Mouse (Mus musculus): ENCODE results near the gene Angel1. TPM values are rescaled to one million over a fixed set of nuclear protein-coding genes. Genes with fewer than 3 reads are reported as not detected.

Angel1 gene
- polyA plus RNA-seq, 1 experiment = 10.5 TPM

DNA sequence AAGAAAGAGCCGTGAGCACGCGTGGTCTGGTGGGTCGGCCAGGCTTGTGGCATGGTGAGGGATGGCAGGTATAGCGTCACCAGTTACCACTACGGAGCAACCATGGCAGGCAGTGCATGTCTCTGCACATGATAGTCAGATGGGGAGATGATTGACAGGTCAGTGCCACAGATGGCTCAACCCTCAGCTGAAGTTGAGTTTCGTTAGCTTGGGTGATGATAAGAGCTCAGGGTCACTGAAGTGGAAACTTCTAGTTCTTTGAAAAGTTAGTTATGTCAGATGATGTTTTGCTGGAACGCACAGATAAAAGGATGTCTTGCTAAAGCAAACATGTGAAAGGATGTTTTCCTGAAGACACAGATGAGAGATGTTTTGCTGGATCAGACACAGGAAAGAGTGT, 40.2 kb upstream of the Angel1 start:
- no peak overlapping the region for H3K4me3 ChIP-seq (ENCODE audit: insufficient read depth, low read length)
- no peaks in the 10 kb centered on the region; the same call in 1 of the 2 replicates for H3K4me1 ChIP-seq (ENCODE audit: control insufficient read depth, insufficient read depth, low read length)
- no peak overlapping the region for H3K27ac ChIP-seq (ENCODE audit: insufficient read depth, low read length)
- no peak for TF ChIP-seq CTCF (IDR thresholded peaks at IDR 0.05; ENCODE audit: extremely low read depth, insufficient read depth, low read length)
- TF ChIP-seq POLR2A (IDR thresholded peaks at IDR 0.05; ENCODE audit: extremely low read depth, insufficient read depth, low read length) = no peak

DNA sequence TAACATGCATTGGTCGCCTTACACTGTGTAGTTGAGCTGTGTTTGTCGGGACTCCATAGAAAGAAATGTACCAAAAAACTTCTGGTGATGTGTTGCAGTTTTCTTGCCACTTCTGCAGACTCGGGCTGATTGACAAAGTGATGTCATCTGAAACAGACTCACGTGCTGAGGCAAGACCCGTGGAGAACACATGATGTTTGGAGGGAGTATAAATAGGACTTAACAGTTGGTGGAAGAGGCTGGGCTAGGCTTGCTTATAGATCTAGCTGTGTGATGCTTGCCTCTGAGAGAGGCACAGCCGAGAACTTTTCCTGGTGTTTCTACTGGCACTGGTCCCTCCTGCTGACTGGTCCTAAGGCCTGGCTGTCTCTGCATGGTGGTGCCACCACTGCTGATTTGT, 37.8 kb upstream of the Angel1 start:
- no peaks in the 10 kb centered on the region for H3K4me1 ChIP-seq (ENCODE audit: control insufficient read depth, insufficient read depth, low read length)
- TF ChIP-seq POLR2A (IDR thresholded peaks at IDR 0.05; ENCODE audit: extremely low read depth, insufficient read depth, low read length) (no peak), CTCF (IDR thresholded peaks at IDR 0.05; ENCODE audit: extremely low read depth, insufficient read depth, low read length) (no peak)
- no peak overlapping the region for H3K27ac ChIP-seq (ENCODE audit: insufficient read depth, low read length)
- H3K4me3 ChIP-seq (ENCODE audit: insufficient read depth, low read length) = no peak overlapping the region

DNA sequence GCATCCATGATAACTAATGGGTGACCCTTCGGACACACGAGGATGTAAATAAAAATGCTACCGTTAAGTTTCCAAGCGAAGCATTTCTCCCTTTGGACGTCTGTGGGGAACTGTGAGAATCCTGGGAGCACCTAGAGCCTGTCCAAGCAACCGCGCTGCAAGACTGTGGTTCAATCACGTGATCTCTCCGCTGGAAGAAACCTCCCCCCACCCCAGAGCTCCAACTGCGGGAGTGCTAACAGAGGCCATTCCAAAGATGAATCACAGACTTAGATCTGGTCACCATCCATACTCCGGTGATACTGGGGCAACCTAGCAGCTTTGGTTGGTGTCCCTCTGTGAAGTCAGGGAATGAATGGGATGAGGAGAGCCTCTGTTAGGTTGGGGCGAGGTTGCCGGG, 34.8 kb upstream of the Angel1 start:
- no peak for TF ChIP-seq POLR2A (IDR thresholded peaks at IDR 0.05; ENCODE audit: extremely low read depth, insufficient read depth, low read length)
- TF ChIP-seq CTCF (IDR thresholded peaks at IDR 0.05; ENCODE audit: extremely low read depth, insufficient read depth, low read length) = no peak
- Histone ChIP-seq H3K27ac (ENCODE audit: insufficient read depth, low read length) (no peak overlapping the region), H3K4me1 (ENCODE audit: control insufficient read depth, insufficient read depth, low read length) (no peaks in the 10 kb centered on the region), H3K4me3 (ENCODE audit: insufficient read depth, low read length) (no peak overlapping the region)

GRCm38 (mm10) chr12:86734319-86734810, 8.1 kb upstream of the Angel1 start, which contains the start of gene Lrrc74a:
Gene Lrrc74a (plus strand): TSS chr12:86734369.
- no peak within 1 kb of the TSS for H3K27ac ChIP-seq (ENCODE audit: insufficient read depth, low read length)
- no peak within 1 kb of the TSS for H3K4me3 ChIP-seq (ENCODE audit: insufficient read depth, low read length)
- H3K4me1 ChIP-seq (ENCODE audit: control insufficient read depth, insufficient read depth, low read length) = no peaks in the 10 kb centered on the region
- TF ChIP-seq CTCF (IDR thresholded peaks at IDR 0.05; ENCODE audit: extremely low read depth, insufficient read depth, low read length) = no peak
- no peak for TF ChIP-seq POLR2A (IDR thresholded peaks at IDR 0.05; ENCODE audit: extremely low read depth, insufficient read depth, low read length)

DNA sequence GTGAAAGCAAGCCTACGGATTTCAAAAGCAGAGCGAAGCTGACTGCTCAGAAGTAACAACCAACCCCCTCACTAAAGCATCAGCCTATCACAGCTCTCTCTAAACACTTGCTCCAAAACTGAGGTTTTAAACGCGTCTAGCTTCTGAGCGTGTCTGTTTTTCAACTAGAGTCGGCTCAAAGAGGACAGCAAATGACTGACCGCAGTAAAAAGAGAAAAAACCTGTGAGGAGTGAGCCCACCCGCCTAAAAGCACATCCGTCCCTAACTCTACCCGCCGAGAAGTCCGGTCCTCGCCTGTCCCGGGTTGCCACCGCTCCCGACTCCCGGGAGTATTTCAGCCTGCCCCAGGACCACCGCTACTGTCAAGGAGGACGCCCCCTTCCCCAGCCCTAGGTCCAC, 554 bp downstream of the Angel1 start:
- Histone ChIP-seq H3K27ac (ENCODE audit: insufficient read depth, low read length) (no peak overlapping the region), H3K4me3 (ENCODE audit: insufficient read depth, low read length) (peak overlapping the region; percentile 70), H3K4me1 (ENCODE audit: control insufficient read depth, insufficient read depth, low read length) (no peaks in the 10 kb centered on the region)
- TF ChIP-seq POLR2A (IDR thresholded peaks at IDR 0.05; ENCODE audit: extremely low read depth, insufficient read depth, low read length) (0 out of 2 replicates have a peak, but pooled peaks have one; percentile 25), CTCF (IDR thresholded peaks at IDR 0.05; ENCODE audit: extremely low read depth, insufficient read depth, low read length) (no peak)

DNA sequence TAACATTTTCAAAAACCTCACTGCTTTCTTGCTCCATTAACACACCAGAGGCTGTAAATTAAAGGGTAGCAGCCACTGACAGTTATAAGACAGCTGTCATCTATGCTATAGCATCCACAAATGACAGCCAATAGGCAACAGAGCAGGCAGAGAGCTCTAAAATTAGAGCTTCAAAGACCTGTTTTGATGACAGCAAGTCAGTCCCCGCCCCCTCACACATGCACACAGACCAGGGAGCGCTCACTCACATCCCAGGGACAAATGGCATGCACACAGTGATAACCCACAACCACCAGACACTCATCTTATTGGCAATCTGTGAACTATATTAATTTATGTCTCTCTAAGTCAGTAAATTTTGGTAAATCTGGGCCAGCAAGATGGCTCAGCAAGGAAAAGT, 2.0 kb downstream of the Angel1 start:
- Histone ChIP-seq H3K4me3 (ENCODE audit: insufficient read depth, low read length) (no peak overlapping the region), H3K4me1 (ENCODE audit: control insufficient read depth, insufficient read depth, low read length) (no peaks in the 10 kb centered on the region), H3K27ac (ENCODE audit: insufficient read depth, low read length) (no peak overlapping the region)
- TF ChIP-seq POLR2A (IDR thresholded peaks at IDR 0.05; ENCODE audit: extremely low read depth, insufficient read depth, low read length) (no peak), CTCF (IDR thresholded peaks at IDR 0.05; ENCODE audit: extremely low read depth, insufficient read depth, low read length) (no peak)

DNA sequence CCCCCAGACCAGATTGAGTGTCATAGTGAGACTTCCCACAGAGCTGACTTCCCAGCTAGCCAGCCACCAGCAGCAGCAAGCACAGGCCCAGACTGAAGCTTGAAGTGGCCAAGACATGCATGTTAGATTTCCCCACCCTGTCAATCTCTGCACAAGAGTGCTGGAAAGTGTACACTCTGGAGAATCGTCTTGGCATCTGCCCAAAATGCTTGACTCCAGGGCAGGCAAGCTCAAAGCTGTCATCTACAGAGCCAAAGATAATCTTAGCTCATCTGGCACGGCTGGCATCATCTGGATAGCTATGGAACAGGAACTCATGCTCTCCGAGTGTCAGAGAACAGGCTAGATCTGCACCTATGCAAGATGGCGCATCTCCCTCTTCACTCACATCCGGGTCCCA, 4.8 kb downstream of the Angel1 start:
- Histone ChIP-seq H3K4me1 (ENCODE audit: control insufficient read depth, insufficient read depth, low read length) (no peaks in the 10 kb centered on the region), H3K4me3 (ENCODE audit: insufficient read depth, low read length) (no peak overlapping the region), H3K27ac (ENCODE audit: insufficient read depth, low read length) (no peak overlapping the region)
- TF ChIP-seq CTCF (IDR thresholded peaks at IDR 0.05; ENCODE audit: extremely low read depth, insufficient read depth, low read length) = no peak
- no peak for TF ChIP-seq POLR2A (IDR thresholded peaks at IDR 0.05; ENCODE audit: extremely low read depth, insufficient read depth, low read length)

DNA sequence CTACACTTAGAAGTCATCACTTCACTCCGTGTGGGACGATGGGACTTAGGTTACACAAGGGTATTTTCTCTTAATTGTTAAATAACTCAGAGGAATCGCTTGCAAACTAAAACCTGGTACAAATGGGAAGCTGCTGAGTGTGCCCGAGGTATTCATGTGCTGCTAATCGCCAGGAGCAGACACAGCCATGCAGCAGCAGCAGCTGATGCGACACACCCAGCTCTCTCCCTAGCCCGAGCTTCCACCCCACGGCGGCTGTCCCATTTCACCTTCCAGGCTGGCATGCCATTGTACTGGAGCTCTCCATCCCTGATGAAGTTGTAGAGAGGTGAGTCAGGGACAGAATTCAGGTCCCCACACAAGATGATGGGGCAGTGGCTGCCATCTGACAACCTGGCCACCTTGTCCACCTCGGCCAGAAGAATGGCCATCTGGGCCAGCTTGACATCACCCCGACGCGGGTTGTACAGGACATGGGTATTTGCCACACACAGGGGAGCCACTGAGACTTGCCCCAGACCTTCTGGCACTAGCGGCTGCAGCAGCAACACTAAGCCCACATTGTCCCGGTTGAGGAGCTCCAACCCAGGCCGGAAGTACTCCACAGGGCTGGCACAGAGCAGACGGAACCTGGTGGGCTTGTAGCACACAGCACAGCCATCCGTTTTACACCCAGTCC, 6.2 kb downstream of the Angel1 start:
- no peaks in the 10 kb centered on the region for H3K4me1 ChIP-seq (ENCODE audit: control insufficient read depth, insufficient read depth, low read length)
- H3K4me3 ChIP-seq (ENCODE audit: insufficient read depth, low read length) = no peak overlapping the region
- no peak overlapping the region for H3K27ac ChIP-seq (ENCODE audit: insufficient read depth, low read length)
- no peak for TF ChIP-seq POLR2A (IDR thresholded peaks at IDR 0.05; ENCODE audit: extremely low read depth, insufficient read depth, low read length)
- no peak for TF ChIP-seq CTCF (IDR thresholded peaks at IDR 0.05; ENCODE audit: extremely low read depth, insufficient read depth, low read length)

DNA sequence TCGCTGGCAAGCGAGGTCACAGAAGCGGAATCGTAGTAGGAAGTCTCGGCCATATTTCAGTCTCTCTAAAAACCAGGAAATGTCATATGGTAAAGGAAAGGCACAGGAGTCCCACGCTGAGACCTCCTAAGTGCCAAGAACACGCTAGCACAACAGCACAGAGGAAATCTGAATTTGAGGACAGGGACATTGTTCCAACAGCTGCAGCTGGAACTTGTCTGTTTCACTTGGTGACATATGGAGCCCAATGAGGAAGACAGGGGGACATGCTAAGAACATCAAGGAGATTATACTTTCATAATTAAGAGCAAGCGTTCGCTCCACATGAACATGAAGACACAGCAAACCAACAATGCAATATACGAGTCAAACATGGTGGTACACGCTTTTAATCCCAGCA, 9.3 kb downstream of the Angel1 start:
- Histone ChIP-seq H3K4me1 (ENCODE audit: control insufficient read depth, insufficient read depth, low read length) (no peaks in the 10 kb centered on the region; the same call in 1 of the 2 replicates), H3K4me3 (ENCODE audit: insufficient read depth, low read length) (no peak overlapping the region), H3K27ac (ENCODE audit: insufficient read depth, low read length) (no peak overlapping the region)
- TF ChIP-seq CTCF (IDR thresholded peaks at IDR 0.05; ENCODE audit: extremely low read depth, insufficient read depth, low read length) (no peak), POLR2A (IDR thresholded peaks at IDR 0.05; ENCODE audit: extremely low read depth, insufficient read depth, low read length) (no peak)

DNA sequence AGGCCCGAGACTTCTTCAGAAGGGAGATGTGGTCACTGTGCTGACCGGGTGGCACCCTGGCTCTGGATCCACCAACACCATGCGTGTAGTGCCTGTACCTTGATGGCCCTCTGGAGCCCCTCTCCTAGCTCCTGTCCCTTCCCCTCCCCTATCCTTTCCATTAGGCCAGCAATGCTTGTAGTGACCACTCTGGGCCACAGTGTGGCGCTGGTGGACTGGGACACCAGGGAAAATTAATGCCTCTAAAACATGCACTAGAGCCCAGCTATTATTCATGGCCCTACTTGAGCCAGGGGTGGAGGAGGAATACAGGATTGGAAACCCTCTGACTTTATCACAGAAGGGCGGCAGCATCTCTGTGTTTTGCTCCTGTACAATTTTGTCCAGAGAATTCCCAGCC, 10.9 kb downstream of the Angel1 start:
- no peaks in the 10 kb centered on the region; the same call in 1 of the 2 replicates for H3K4me1 ChIP-seq (ENCODE audit: control insufficient read depth, insufficient read depth, low read length)
- no peak overlapping the region for H3K4me3 ChIP-seq (ENCODE audit: insufficient read depth, low read length)
- no peak for TF ChIP-seq POLR2A (IDR thresholded peaks at IDR 0.05; ENCODE audit: extremely low read depth, insufficient read depth, low read length)
- TF ChIP-seq CTCF (IDR thresholded peaks at IDR 0.05; ENCODE audit: extremely low read depth, insufficient read depth, low read length) = peak; percentile 80
- H3K27ac ChIP-seq (ENCODE audit: insufficient read depth, low read length) = no peak overlapping the region
